Mouse (Mus musculus) brain, embryonic 14.5 days (tissue): ENCODE data around the gene Fgf5.

Source experiments
- CTCF ChIP-seq: fragments of 200-500 bp; IDR thresholded peaks from 2 replicates; pipeline ENCODE4 v1.5.1; 2012; ENCODE audit warnings: inconsistent platforms, mild to moderate bottlenecking, moderate library complexity, borderline replicate concordance; ENCODE audit not compliant: insufficient read depth, insufficient read length; ENCODE audit errors: extremely low read depth
- POLR2A ChIP-seq: fragments of 200-500 bp; IDR thresholded peaks from 2 replicates; pipeline ENCODE4 v1.6.1; 2012; ENCODE audit warnings: mild to moderate bottlenecking, inconsistent platforms, borderline replicate concordance; ENCODE audit not compliant: poor library complexity, insufficient read depth, insufficient read length, severe bottlenecking; ENCODE audit errors: extremely low read depth

GRCm38 (mm10) chr5:98305673-98306072 is 51.7 kb downstream of the Fgf5 start:
- no peak for TF ChIP-seq CTCF
- no peak for TF ChIP-seq POLR2A
